Mouse (Mus musculus) layer of hippocampus, postnatal 25 days (tissue): ENCODE measurements around the gene Cisd1. TPM values are rescaled to one million over a fixed set of nuclear protein-coding genes. Genes with fewer than 3 reads are reported as not detected.
"Not testable (repeated sequence)": the region's sequence is repeated elsewhere in the genome, so short reads cannot be mapped to it uniquely, and the experiment has no call there.

Experiments
- DNase-seq, 2 experiments: peaks; one replicate each; pipeline ENCODE4 v3.0.0; 2022; ENCODE audit warnings: mixed read lengths in 2 of 2, low spot score in 1 of 2; ENCODE audit errors: extremely low spot score in 1 of 2
- total RNA-seq, 2 experiments: library from RNA; stranded (reverse); gene quantifications; 2 replicates each; pipeline ENCODE4 v1.2.3; 2021

Gene Cisd1
- 100 to 1,000 TPM; 122 to 143 TPM for total RNA-seq

- peak; percentile 86 to 89 for DNase-seq
Measured at GRCm38 (mm10) chr10:71344579-71345143, at the start of gene Cisd1. Gene Cisd1, minus strand, starts transcription at chr10:71344954.

- no peak for DNase-seq
Measured at GRCm38 (mm10) chr10:71389311-71389710, 44.6 kb upstream of the Cisd1 start.

DNA sequence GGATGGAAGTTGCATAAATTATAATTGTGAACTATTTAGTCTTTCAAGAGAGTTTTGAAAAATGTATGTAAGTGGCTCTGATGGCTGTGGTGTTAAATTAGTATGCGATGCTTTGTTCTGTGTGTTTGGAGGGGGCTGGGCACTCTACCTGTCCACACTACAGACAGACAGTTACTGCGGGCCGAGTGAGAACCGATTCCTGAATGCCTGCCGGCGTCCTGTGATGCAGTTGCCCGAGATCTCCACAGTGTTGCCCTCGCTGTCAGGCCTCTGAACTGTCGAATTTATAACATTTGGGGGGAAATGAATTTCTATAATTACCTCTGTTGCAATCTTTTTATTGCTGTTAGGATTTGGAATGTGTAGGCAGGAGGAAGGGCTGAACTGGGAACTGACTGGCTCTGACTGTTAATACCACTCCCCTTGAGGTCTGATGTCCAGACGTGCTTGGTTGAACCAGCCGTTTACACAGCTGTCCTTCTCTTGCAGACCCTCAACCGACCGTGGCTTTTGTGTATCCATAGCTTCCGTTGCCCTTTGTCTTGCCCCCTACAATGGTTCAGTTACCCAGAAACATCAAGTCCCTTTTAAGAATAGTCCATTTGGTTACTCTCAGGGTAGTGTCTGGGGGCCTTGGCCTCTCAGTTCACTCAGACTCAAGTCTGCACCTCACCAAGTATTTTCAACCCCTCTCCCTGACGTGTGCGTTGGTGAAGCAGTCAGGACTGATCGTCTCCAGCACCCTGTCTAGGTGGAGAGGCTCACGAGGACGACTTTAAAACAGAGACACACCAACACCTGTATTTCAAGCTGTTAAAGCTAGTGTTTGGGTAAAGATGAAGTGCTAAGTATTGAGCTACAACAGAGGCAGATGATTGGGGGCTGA is 39.6 kb upstream of the Cisd1 start:
- no peak for DNase-seq

- DNase-seq = not testable (repeated sequence)
Measured at GRCm38 (mm10) chr10:71383552-71383924, 38.8 kb upstream of the Cisd1 start.

GRCm38 (mm10) chr10:71382858-71383551 is 38.3 kb upstream of the Cisd1 start:
- DNase-seq = no peak

GRCm38 (mm10) chr10:71382109-71382508 is 37.4 kb upstream of the Cisd1 start:
- no peak for DNase-seq

GRCm38 (mm10) chr10:71381471-71382033 is 36.8 kb upstream of the Cisd1 start:
- no peak for DNase-seq

- no peak for DNase-seq
Measured at GRCm38 (mm10) chr10:71380406-71380805, 35.7 kb upstream of the Cisd1 start.

GRCm38 (mm10) chr10:71376014-71376413 is 31.3 kb upstream of the Cisd1 start:
- no peak for DNase-seq

- no peak for DNase-seq
Measured at GRCm38 (mm10) chr10:71373706-71374105, 29.0 kb upstream of the Cisd1 start.

- no peak for DNase-seq
Measured at GRCm38 (mm10) chr10:71371881-71372280, 27.1 kb upstream of the Cisd1 start.

GRCm38 (mm10) chr10:71369466-71369865 is 24.7 kb upstream of the Cisd1 start:
- no peak for DNase-seq

- DNase-seq = no peak
Measured at GRCm38 (mm10) chr10:71368128-71368940, 23.6 kb upstream of the Cisd1 start.

DNA sequence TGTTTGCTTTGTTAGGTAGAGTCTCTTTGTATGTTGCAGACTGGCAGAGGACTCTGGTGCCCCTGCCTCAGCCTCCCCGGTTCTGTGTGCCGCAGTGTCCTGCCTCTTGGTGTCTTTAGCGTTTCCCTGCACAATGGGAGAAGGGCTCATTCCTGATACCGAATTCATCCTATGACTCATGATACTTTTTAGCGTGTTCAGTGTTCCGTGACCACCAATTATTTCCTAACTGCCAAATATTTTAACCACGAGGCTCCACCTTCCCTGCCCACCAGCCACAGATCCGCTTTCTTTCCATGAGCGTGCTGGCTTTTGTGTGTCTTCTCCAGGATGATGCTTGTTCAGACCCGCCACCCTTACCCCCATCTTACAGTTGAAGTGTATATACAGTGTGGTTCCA is 19.1 kb upstream of the Cisd1 start:
- DNase-seq = no peak

DNA sequence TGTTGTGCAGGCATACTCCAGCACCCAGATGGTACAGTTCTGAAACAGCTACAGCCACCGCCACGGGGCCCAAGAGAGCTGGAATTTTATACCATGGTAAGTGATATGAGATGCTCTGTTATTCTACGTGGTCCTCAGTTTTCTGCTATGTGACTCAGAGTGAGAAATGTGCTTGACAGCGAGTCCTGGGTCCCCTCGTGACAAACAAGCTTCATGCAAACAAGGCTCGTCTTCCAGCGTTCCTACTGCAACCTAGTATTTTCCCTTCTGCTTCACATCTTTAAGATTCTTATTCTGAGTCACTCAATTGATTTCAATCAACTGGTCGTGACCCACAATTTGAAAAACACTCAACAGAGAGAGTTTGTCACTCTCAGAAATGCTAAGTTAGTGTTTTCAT is 18.7 kb upstream of the Cisd1 start:
- DNase-seq = no peak

- no peak for DNase-seq
Measured at GRCm38 (mm10) chr10:71361836-71362562, 17.2 kb upstream of the Cisd1 start.

GRCm38 (mm10) chr10:71361044-71361443 is 16.3 kb upstream of the Cisd1 start:
- DNase-seq = no peak

- DNase-seq = no peak
Measured at GRCm38 (mm10) chr10:71354947-71355346, 10.2 kb upstream of the Cisd1 start.

DNA sequence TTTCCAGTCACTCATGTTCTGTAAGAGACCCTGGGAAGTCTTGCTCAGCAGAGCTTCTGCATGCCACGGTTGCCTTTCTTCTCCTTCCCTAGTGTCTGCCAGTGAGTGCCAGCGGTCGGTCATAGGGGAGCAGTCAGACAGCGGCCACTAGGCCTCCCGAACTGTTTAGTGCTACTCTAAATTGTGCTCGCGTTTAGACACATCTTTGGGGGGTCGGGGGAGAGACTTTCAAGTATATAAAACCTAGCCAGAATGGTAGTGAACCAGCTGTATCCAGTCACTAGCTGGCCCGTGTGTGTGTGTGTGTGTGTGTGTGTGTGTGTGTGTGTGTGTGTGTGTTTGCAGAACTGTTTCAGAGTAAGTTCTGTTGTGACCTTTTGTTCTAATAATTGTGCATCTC is 9.1 kb upstream of the Cisd1 start:
- DNase-seq = no peak

- no peak for DNase-seq
Measured at GRCm38 (mm10) chr10:71351301-71351700, 6.5 kb upstream of the Cisd1 start.
